Mouse (Mus musculus): ENCODE data around the gene Cd27.

GRCm38 (mm10) chr6:125195541-125196075 is 41.2 kb downstream of the Cd27 start:
- no peak for TF ChIP-seq GATA1 (IDR thresholded peaks at IDR 0.05; ENCODE audit: low read length)
- TF ChIP-seq TAL1 (IDR thresholded peaks at IDR 0.05; ENCODE audit: low read length), result no peak

All from erythroblast, embryonic 14.5 days (primary cell).